Mouse (Mus musculus): ENCODE data around the gene Scube2.

- TF ChIP-seq GATA1 (IDR thresholded peaks at IDR 0.05; ENCODE audit: low read length): no peak
- TF ChIP-seq TAL1 (IDR thresholded peaks at IDR 0.05; ENCODE audit: low read length): no peak
Observed at GRCm38 (mm10) chr7:109886249-109886648, 20.8 kb upstream of the Scube2 start.
